Mouse (Mus musculus) myocyte (in vitro differentiated cells): ENCODE measurements around the gene Ncan.

Source experiments
- CEBPB ChIP-seq: IDR thresholded peaks from 2 replicates; pipeline ENCODE4 v1.6.1; 2011; ENCODE audit warnings: mild to moderate bottlenecking, moderate library complexity; ENCODE audit not compliant: poor library complexity, insufficient read depth, severe bottlenecking
- E2F4 ChIP-seq: IDR thresholded peaks from one replicate; pipeline ENCODE4 v1.6.1; 2011; ENCODE audit warnings: mild to moderate bottlenecking, control low read depth, moderate library complexity; ENCODE audit not compliant: insufficient read depth
- MAX ChIP-seq: IDR thresholded peaks from one replicate; pipeline ENCODE4 v1.6.1; 2011; ENCODE audit warnings: low read depth, mild to moderate bottlenecking, control low read depth
- MYOD1 ChIP-seq, 3 experiments: IDR thresholded peaks; one replicate each; pipeline ENCODE4 v1.6.1; 2011; ENCODE audit warnings: control low read depth in 2 of 3, low read depth in 2 of 3, mild to moderate bottlenecking in 2 of 3, moderate library complexity in 1 of 3; ENCODE audit not compliant: insufficient read length in 2 of 3, control insufficient read depth in 1 of 3
- MYOG ChIP-seq, 3 experiments: IDR thresholded peaks; one replicate each; pipeline ENCODE4 v1.6.1; 2011; ENCODE audit warnings: control low read depth in 2 of 3, low read depth in 2 of 3, mild to moderate bottlenecking in 2 of 3; ENCODE audit not compliant: insufficient read length in 2 of 3, control insufficient read depth in 1 of 3, insufficient read depth in 1 of 3
- POLR2A ChIP-seq: IDR thresholded peaks from one replicate; pipeline ENCODE4 v1.6.1; 2011; ENCODE audit warnings: low read depth, mild to moderate bottlenecking, control low read depth, moderate library complexity; ENCODE audit not compliant: insufficient read length
- POLR2AphosphoS2 ChIP-seq: IDR thresholded peaks from one replicate; pipeline ENCODE4 v1.6.1; 2011; ENCODE audit warnings: low read depth, control low read depth; ENCODE audit not compliant: insufficient read length
- REST ChIP-seq: IDR thresholded peaks from one replicate; pipeline ENCODE4 v1.6.1; 2011; ENCODE audit warnings: mild to moderate bottlenecking, control low read depth, moderate library complexity; ENCODE audit not compliant: insufficient read depth, insufficient read length
- SRF ChIP-seq: IDR thresholded peaks from one replicate; pipeline ENCODE4 v1.6.1; 2011; ENCODE audit warnings: low read depth; ENCODE audit not compliant: control insufficient read depth, insufficient read length
- TCF12 ChIP-seq: IDR thresholded peaks from one replicate; pipeline ENCODE4 v1.6.1; 2011; ENCODE audit warnings: mild to moderate bottlenecking, control low read depth; ENCODE audit not compliant: poor library complexity, insufficient read depth, severe bottlenecking
- USF1 ChIP-seq: IDR thresholded peaks from one replicate; pipeline ENCODE4 v1.6.1; 2011; ENCODE audit warnings: low read depth, mild to moderate bottlenecking, control low read depth, moderate library complexity

- TF ChIP-seq E2F4 (no peak), CEBPB (no peak), POLR2A (no peak), REST (no peak), TCF12 (no peak), MYOG (IDR thresholded peaks at IDR 0.05; ENCODE audit: control insufficient read depth in 1 of 3, insufficient read depth in 1 of 3, insufficient read length in 2 of 3, low read depth in 2 of 3) (no peak), USF1 (no peak), MAX (no peak), POLR2AphosphoS2 (no peak), MYOD1 (IDR thresholded peaks at IDR 0.05; ENCODE audit: control insufficient read depth in 1 of 3, insufficient read length in 2 of 3, low read depth in 2 of 3) (no peak), SRF (no peak)
These were observed 49.4 kb upstream of the Ncan start for GRCm38 (mm10) chr8:70170116-70170515.
